Mouse (Mus musculus) liver, embryonic 18 days (tissue): Measurements from ENCODE around the gene Gadl1. TPM values are rescaled to one million over a fixed set of nuclear protein-coding genes. Genes with fewer than 3 reads are reported as not detected.

Source experiments
- polyA plus RNA-seq: library from polyadenylated mRNA; depleted of rRNA; stranded (reverse); fragments of >200 nt; gene quantifications from 2 replicates; pipeline ENCODE4 v1.2.3, GENCODE M21; 2012; rRNA removed

Gadl1 gene
- polyA plus RNA-seq = not detected in 2 replicates

DNA sequence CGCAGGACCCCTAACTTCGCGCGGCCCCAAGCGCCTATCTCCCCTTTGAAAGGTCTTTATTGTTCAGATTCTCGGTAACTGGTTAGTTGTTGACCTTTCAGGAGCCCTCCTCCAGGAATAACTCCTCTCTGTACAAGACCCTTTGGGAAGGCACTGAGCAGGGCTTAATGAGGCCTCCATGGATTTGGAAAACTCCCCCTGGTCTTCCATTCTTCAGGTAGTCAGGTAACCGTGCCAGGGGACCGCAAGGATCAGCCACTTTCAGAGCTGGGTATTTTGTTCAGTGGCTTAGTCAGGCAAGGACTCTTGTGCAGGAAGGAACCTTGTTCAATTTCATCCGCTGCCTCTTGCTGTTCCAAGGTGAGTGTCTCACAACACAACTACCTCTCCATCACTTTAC, at the start of gene Gadl1:
Gene Gadl1 (plus strand): TSS at position 301 of the 400 bp plus-strand sequence.

